Mouse (Mus musculus): ENCODE measurements around the gene Gas6.

GRCm38 (mm10) chr8:13483191-13483590 is 11.1 kb downstream of the Gas6 start:
- no peak for TF ChIP-seq CTCF (IDR thresholded peaks at IDR 0.05; ENCODE audit: extremely low read depth, insufficient read depth, low read length)
- no peak for TF ChIP-seq POLR2A (IDR thresholded peaks at IDR 0.05; ENCODE audit: extremely low read depth, insufficient read depth, low read length)
